Mouse (Mus musculus): ENCODE measurements around the gene Tmem201. TPM values are rescaled to one million over a fixed set of nuclear protein-coding genes. Genes with fewer than 3 reads are reported as not detected.

The Tmem201 gene
- polyA plus RNA-seq, 1 experiment from 2014 or later: 38.7 TPM

GRCm38 (mm10) chr4:149705298-149705697, 32.5 kb downstream of the Tmem201 start:
- Histone ChIP-seq H3K4me1 (peaks cover 3% of the 10 kb centered on the region; the same call in 1 of the 2 replicates), H3K4me3 (no peak overlapping the region), H3K36me3 (no peaks in the 10 kb centered on the region), H3K27me3 (ENCODE audit: low read depth, poor library complexity, severe bottlenecking) (peaks cover 9% of the 10 kb centered on the region), H3K9me3 (replicated peaks) (no peaks in the 10 kb centered on the region), H3K27ac (replicated peaks) (no peak overlapping the region)
- 75% methylated on average over 7 of the region's 7 CpGs for WGBS
- no peak for DNase-seq (ENCODE audit: low spot score)

GRCm38 (mm10) chr4:149702210-149702979, 35.4 kb downstream of the Tmem201 start, which contains the start of gene Pik3cd:
Gene Pik3cd, minus strand, starts transcription at chr4:149702571.
- 74% methylated on average over 19 of the region's 19 CpGs for WGBS
- no peaks in the 10 kb centered on the region for H3K36me3 ChIP-seq
- no peak within 1 kb of the TSS for H3K4me3 ChIP-seq

GRCm38 (mm10) chr4:149701426-149702209, 36.2 kb downstream of the Tmem201 start:
- Histone ChIP-seq H3K27ac (replicated peaks) (no peak overlapping the region), H3K4me3 (no peak overlapping the region), H3K36me3 (no peaks in the 10 kb centered on the region), H3K4me1 (peaks cover 18% of the 10 kb centered on the region), H3K9me3 (replicated peaks) (no peaks in the 10 kb centered on the region), H3K27me3 (ENCODE audit: low read depth, poor library complexity, severe bottlenecking) (peaks cover 46% of the 10 kb centered on the region)
- DNase-seq (ENCODE audit: low spot score): no peak
- WGBS: 68% methylated on average over 18 of the region's 18 CpGs

More at GRCm38 (mm10) chr4:149702210-149702979, 35.4 kb downstream of the Tmem201 start, which contains the start of gene Pik3cd:
- Histone ChIP-seq H3K27ac (replicated peaks) (no peak within 1 kb of the TSS), H3K9me3 (replicated peaks) (no peaks in the 10 kb centered on the region), H3K4me1 (peaks cover 15% of the 10 kb centered on the region), H3K27me3 (ENCODE audit: low read depth, poor library complexity, severe bottlenecking) (peaks cover 38% of the 10 kb centered on the region)
- DNase-seq (ENCODE audit: low spot score): no peak

GRCm38 (mm10) chr4:149699953-149700352, 37.9 kb downstream of the Tmem201 start:
- WGBS: 90% methylated on average over 4 of the region's 4 CpGs
- Histone ChIP-seq H3K4me1 (peaks cover 20% of the 10 kb centered on the region), H3K36me3 (no peaks in the 10 kb centered on the region), H3K27ac (replicated peaks) (no peak overlapping the region), H3K4me3 (no peak overlapping the region), H3K9me3 (replicated peaks) (no peaks in the 10 kb centered on the region), H3K27me3 (ENCODE audit: low read depth, poor library complexity, severe bottlenecking) (peaks cover 62% of the 10 kb centered on the region)
- DNase-seq (ENCODE audit: low spot score): no peak

GRCm38 (mm10) chr4:149698197-149698821, 39.5 kb downstream of the Tmem201 start:
- WGBS: under 1% methylated on average over 35 of the region's 35 CpGs
- Histone ChIP-seq H3K27ac (replicated peaks) (peak overlapping the region; percentile 80), H3K27me3 (ENCODE audit: low read depth, poor library complexity, severe bottlenecking) (peaks cover 66% of the 10 kb centered on the region), H3K4me1 (peaks cover 20% of the 10 kb centered on the region), H3K9me3 (replicated peaks) (no peaks in the 10 kb centered on the region), H3K4me3 (peak overlapping the region; percentile 62), H3K36me3 (no peaks in the 10 kb centered on the region)
- peak; percentile 76 for DNase-seq (ENCODE audit: low spot score)

- peaks cover 20% of the 10 kb centered on the region for H3K4me1 ChIP-seq
- peaks cover 68% of the 10 kb centered on the region for H3K27me3 ChIP-seq (ENCODE audit: low read depth, poor library complexity, severe bottlenecking)
- no peaks in the 10 kb centered on the region for H3K36me3 ChIP-seq
- WGBS: 19% methylated on average over 15 of the region's 15 CpGs
- DNase-seq (ENCODE audit: low spot score): no peak
- no peaks in the 10 kb centered on the region for H3K9me3 ChIP-seq (replicated peaks)
- peak overlapping the region; percentile 62 for H3K4me3 ChIP-seq
- H3K27ac ChIP-seq (replicated peaks): peak overlapping the region; percentile 80; the same call in 1 of the 2 replicates
Measured at GRCm38 (mm10) chr4:149697506-149698196, 40.2 kb downstream of the Tmem201 start.

- no peak for DNase-seq (ENCODE audit: low spot score)
- Histone ChIP-seq H3K27me3 (ENCODE audit: low read depth, poor library complexity, severe bottlenecking) (peaks cover 68% of the 10 kb centered on the region), H3K4me3 (no peak overlapping the region), H3K36me3 (no peaks in the 10 kb centered on the region), H3K4me1 (peaks cover 20% of the 10 kb centered on the region), H3K9me3 (replicated peaks) (no peaks in the 10 kb centered on the region), H3K27ac (replicated peaks) (no peak overlapping the region)
- WGBS: 37% methylated on average over 16 of the region's 16 CpGs
Measured at GRCm38 (mm10) chr4:149696189-149696971, 41.5 kb downstream of the Tmem201 start.

- Histone ChIP-seq H3K27me3 (ENCODE audit: low read depth, poor library complexity, severe bottlenecking) (peaks cover 20% of the 10 kb centered on the region), H3K9me3 (replicated peaks) (no peaks in the 10 kb centered on the region), H3K27ac (replicated peaks) (no peak overlapping the region), H3K36me3 (no peaks in the 10 kb centered on the region), H3K4me3 (no peak overlapping the region), H3K4me1 (0 out of 2 replicates have a peak, but pooled peaks cover 3% of the 10 kb centered on the region)
- WGBS: 79% methylated on average over 8 of the region's 8 CpGs
- DNase-seq (ENCODE audit: low spot score): no peak
Measured at GRCm38 (mm10) chr4:149691368-149691767, 46.5 kb downstream of the Tmem201 start.

- DNase-seq (ENCODE audit: low spot score): no peak
- Histone ChIP-seq H3K27me3 (ENCODE audit: low read depth, poor library complexity, severe bottlenecking) (peaks cover 15% of the 10 kb centered on the region), H3K4me1 (no peaks in the 10 kb centered on the region), H3K9me3 (replicated peaks) (no peaks in the 10 kb centered on the region), H3K36me3 (no peaks in the 10 kb centered on the region), H3K4me3 (no peak overlapping the region), H3K27ac (replicated peaks) (no peak overlapping the region)
- 87% methylated on average over 8 of the region's 8 CpGs for WGBS
Measured at GRCm38 (mm10) chr4:149690828-149691280, 47.0 kb downstream of the Tmem201 start.

GRCm38 (mm10) chr4:149689822-149690700, 47.8 kb downstream of the Tmem201 start:
- Histone ChIP-seq H3K9me3 (replicated peaks) (no peaks in the 10 kb centered on the region), H3K36me3 (no peaks in the 10 kb centered on the region), H3K27me3 (ENCODE audit: low read depth, poor library complexity, severe bottlenecking) (peaks cover 7% of the 10 kb centered on the region; the same call in 1 of the 2 replicates), H3K4me1 (no peaks in the 10 kb centered on the region), H3K27ac (replicated peaks) (no peak overlapping the region), H3K4me3 (no peak overlapping the region)
- 86% methylated on average over 12 of the region's 12 CpGs for WGBS
- DNase-seq (ENCODE audit: low spot score): no peak

- Histone ChIP-seq H3K27ac (replicated peaks) (no peak overlapping the region), H3K9me3 (replicated peaks) (no peaks in the 10 kb centered on the region), H3K36me3 (no peaks in the 10 kb centered on the region), H3K4me3 (no peak overlapping the region), H3K4me1 (no peaks in the 10 kb centered on the region), H3K27me3 (ENCODE audit: low read depth, poor library complexity, severe bottlenecking) (peaks cover 14% of the 10 kb centered on the region; the same call in 1 of the 2 replicates)
- no peak for DNase-seq (ENCODE audit: low spot score)
- WGBS: 89% methylated on average over 14 of the region's 14 CpGs
Measured at GRCm38 (mm10) chr4:149688861-149689260, 49.0 kb downstream of the Tmem201 start.

Data from midbrain, embryonic 10.5 days (tissue).